Mouse (Mus musculus) cerebellum, postnatal 36 days (tissue): Measurements from ENCODE around the gene Muc16.

Experiments
- DNase-seq, 2 experiments: peaks; one replicate each; pipeline ENCODE4 v3.0.0; 2021 to 2022; ENCODE audit warnings: mixed read lengths in 2 of 2

The Muc16 gene

GRCm38 (mm10) chr9:18674480-18675154 lies at the start of gene Muc16:
Gene Muc16 (minus strand): TSS chr9:18674530.
- no peak for DNase-seq

- no peak for DNase-seq
Measured at GRCm38 (mm10) chr9:18722712-18723099, 48.4 kb upstream of the Muc16 start.

- DNase-seq = no peak
Measured at GRCm38 (mm10) chr9:18721931-18722711, 47.8 kb upstream of the Muc16 start.

- no peak for DNase-seq
Measured at GRCm38 (mm10) chr9:18721011-18721410, 46.7 kb upstream of the Muc16 start.

- no peak for DNase-seq
Measured at GRCm38 (mm10) chr9:18705628-18706027, 31.3 kb upstream of the Muc16 start.

GRCm38 (mm10) chr9:18598366-18598765 lies 76.0 kb downstream of the Muc16 start:
- no peak for DNase-seq

- no peak for DNase-seq
Measured at GRCm38 (mm10) chr9:18508098-18508497, 166.2 kb downstream of the Muc16 start.

GRCm38 (mm10) chr9:18478168-18478567 lies 196.2 kb downstream of the Muc16 start, which contains the start of the genes Zfp558 and Mbd3l1:
Gene Zfp558 (minus strand): TSS chr9:18478268.
Gene Mbd3l1 (plus strand): TSS chr9:18478359.
- no peak for DNase-seq

- peak; percentile 53 for DNase-seq
Measured at GRCm38 (mm10) chr9:18473324-18474128, 200.8 kb downstream of the Muc16 start.

- no peak for DNase-seq
Measured at GRCm38 (mm10) chr9:18468005-18468404, 206.3 kb downstream of the Muc16 start.

- no peak for DNase-seq
Measured at GRCm38 (mm10) chr9:18467350-18467749, 207.0 kb downstream of the Muc16 start.

- DNase-seq = no peak
Measured at GRCm38 (mm10) chr9:18456520-18456919, 217.8 kb downstream of the Muc16 start.
